Mouse (Mus musculus) gastrocnemius, postnatal 25 days (tissue): ENCODE results near the gene Tada1. TPM values are rescaled to one million over a fixed set of nuclear protein-coding genes. Genes with fewer than 3 reads are reported as not detected.
A peak's percentile ranks its signal among the peaks of the same experiment; 100 is the strongest.

Experiments used
- DNase-seq: peaks from one replicate; pipeline ENCODE4 v3.0.0; 2022
- long read RNA-seq, 2 experiments: library from polyadenylated mRNA; stranded (forward); transcript quantifications; one replicate each; pipeline ENCODE4 v2.0.0; 2021
- total RNA-seq, 2 experiments: library from RNA; stranded (reverse); gene quantifications; 1 replicate in 1 of 2; 2 replicates in 1 of 2; pipeline ENCODE4 v1.2.3; 2021

Tada1 gene
- total RNA-seq, result 1 to 10 TPM; 5.3 to 5.8 TPM
- long read RNA-seq, experiment 1, transcript Tada1-201 (8 exons, 2,215 nt), result major isoform, 10 of 29 reads
- long read RNA-seq, experiment 1, partial matches to known transcripts, result 0 of 29 reads
- long read RNA-seq, experiment 1, other reads (novel, unspliced or antisense), result 19 of 29 reads
- long read RNA-seq, experiment 2, transcript Tada1-201 (8 exons, 2,215 nt), result major isoform, 15 of 24 reads
- long read RNA-seq, experiment 2, partial matches to known transcripts, result 0 of 24 reads
- long read RNA-seq, experiment 2, other reads (novel, unspliced or antisense), result 9 of 24 reads

DNA sequence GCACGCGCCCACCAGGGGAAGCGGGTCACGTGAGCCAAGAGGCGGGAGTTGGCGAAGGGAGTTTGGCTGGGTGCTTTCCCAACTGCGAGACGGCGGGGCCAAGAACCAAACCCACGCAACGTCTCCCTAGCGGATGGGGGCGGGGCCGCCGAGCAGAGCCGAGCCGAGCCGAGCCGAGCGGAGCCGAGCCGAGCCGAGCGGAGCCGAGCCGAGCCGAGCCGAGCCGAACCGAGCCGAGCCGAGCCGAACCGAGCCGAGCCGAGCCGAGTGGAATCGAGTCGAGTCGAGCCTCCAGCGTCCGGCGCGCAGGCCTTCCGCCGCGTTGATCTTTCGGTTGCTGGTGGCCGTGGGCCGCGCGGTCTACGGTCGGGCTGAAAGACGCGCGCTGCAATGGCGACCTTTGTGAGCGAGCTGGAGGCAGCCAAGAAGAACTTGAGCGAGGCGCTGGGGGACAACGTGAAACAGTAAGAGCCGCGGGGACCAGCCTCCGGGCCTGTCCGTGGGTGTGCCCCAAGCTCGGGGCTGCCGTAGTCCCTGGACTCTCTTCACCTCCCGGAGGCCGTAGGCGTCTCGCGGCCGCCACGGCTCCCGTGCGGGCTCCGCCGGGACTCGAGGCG is at the start of gene Tada1:
Gene Tada1, plus strand, starts transcription at position 85 of the 617 bp plus-strand sequence.
- peak; percentile 91 for DNase-seq

DNA sequence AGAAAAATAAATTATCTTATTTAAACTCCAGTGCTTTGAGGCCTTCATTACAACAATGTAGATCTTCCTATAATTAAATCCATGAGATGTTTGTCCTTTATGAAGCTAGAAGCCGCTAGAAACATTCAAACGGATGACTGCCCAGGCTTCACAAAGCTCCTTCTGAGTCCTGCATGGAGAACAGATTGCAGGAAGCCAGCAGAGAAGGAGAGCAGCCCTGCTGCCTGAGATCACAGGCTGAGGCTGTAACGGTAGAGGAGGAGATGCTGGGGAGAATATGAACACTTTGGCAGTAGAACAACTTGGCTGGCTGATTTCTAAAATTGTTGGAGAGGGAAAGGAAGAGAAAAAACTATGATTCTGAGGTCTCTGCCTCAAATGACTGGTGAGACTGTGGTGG is 48.1 kb upstream of the Tada1 start:
- no peak for DNase-seq

DNA sequence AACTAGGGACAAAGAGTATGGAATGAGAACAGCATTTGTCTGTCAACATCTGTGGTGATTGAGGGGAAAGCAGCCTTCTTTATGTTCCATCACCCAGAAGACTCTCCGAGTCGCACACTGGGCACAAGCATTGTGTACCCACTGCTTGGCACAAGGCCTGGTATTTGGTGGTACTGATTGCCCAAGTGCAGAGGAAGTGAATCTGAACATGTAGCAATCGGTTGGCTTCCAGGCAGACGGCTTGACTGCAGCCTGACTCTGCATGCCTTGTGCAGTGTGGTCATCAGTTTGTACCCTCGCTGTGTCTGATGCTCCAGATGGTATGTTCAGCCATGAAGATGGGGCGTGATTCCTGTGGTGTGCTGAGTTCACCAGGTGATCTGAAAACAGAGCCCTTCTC is 39.8 kb upstream of the Tada1 start:
- no peak for DNase-seq

- DNase-seq, result no peak
Measured at GRCm38 (mm10) chr1:166342060-166342459, 36.8 kb upstream of the Tada1 start.

DNA sequence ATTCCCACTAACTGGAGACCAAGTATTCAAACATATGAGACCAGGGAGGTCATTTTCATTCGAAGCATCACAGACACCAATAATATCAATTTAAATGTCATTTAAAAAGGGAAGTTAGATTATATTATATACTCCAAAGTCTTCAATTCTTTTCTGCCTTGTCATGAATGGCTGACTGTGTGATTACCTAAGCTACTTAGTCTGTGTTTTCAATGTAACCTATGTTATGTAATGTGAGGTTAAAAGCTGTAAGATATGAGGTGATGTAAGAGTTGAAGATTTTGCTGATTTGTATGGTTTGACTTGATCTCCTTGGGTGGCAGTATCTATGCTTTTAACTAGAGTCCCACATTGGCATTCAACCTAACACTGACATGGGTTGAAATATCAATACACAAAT is 36.4 kb upstream of the Tada1 start:
- no peak for DNase-seq

DNA sequence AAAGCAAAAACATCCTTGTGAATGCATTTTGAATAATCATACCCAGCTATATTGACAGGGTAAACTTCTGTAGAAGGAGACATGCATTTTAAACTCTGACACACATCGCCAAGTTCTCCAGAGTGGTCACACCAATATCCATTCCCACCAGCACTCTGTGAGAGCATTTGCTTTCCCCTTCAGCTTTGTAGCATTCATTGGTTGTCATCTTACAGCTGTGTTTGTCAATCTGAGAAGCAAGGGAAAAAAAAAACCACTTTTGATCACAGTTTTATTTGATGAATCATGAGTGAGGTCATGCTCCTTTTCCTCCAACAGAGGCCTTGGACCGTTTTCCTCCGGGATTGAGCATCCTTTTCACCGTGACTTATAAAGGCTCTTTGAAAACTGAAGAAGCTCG is 35.3 kb upstream of the Tada1 start:
- no peak for DNase-seq

GRCm38 (mm10) chr1:166344300-166345077 is 34.4 kb upstream of the Tada1 start:
- DNase-seq, result no peak

- DNase-seq, result no peak
Measured at GRCm38 (mm10) chr1:166345602-166346001, 33.3 kb upstream of the Tada1 start.

DNA sequence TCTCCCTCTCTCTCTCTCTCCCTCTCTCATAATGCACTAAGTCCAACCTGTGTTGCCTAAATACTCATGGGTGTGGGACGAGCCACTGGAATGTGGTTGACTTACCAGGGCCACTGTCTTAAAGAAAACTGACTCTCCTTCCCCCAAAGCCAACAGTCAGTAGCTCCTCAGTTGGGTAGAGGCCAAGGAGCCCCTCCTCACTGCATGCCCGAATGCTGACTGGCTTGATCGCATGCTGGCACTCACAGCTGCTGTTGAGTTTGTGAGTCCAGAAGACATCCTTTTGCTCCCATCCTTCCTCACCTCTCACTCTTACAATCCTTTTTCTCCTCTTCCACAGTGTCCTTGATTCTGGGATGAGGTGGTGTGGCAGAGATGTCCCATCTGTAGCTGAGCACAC is 32.0 kb upstream of the Tada1 start:
- DNase-seq, result no peak

- DNase-seq, result no peak
Measured at GRCm38 (mm10) chr1:166349341-166349740, 29.6 kb upstream of the Tada1 start.

DNA sequence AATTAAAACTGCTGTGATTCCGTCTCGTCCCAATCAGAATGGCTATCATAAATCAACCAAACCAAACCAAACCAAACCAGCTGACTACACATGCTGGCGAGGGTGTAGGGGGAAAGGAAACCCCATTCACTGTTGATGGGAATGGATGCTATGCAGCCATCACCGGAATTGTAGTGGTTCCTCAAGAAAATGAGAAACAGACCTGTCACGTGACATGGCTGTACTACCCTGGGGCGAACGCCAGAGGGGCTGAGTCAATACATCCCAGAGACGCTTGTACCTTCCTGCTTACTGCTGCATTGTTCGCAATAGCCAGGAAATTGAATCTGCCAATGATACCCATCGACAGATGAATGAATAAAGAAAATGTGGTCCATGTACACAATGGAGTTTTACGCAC is 29.1 kb upstream of the Tada1 start:
- no peak for DNase-seq

GRCm38 (mm10) chr1:166360157-166360855 is 18.6 kb upstream of the Tada1 start:
- DNase-seq, result peak; percentile 69

DNA sequence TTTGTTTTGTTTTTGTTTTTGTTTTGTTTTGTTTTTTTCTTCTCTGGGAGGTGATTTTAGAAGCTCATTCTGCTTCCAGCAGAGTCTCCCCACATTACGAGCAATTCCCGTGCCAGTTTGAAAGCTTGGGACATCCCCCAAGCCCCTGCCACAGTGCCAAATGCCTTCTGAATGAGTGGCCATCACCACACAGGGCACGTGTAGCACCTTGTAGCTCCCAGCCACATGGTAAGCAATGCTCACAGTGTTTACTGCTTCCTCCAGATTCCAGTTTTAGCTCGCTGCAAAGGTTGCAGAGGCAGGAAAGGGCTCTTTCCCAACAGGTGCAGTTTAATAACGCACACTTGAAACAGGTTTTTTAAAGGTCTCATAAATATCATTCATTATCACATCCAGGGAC is 18.0 kb upstream of the Tada1 start:
- DNase-seq, result no peak

- no peak for DNase-seq
Measured at GRCm38 (mm10) chr1:166361842-166362241, 17.1 kb upstream of the Tada1 start.

DNA sequence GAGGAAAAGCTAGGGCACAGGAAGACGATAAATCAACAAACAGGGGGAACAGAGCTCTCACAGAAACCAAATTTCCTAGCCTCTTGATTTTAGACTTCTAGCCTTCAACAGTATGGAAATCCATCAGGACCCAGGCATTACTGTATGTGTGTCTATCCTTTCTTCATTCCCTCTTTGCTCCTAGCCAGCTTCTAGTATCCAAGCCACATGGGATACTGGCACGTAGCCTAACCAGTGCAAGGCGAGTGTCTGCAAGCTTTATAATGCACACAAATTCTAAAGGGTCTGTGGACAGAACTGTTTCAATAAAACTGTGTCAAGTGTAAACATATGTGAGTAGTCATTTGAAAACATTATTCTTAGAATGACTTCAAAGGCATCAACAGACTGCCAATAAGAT is 16.2 kb upstream of the Tada1 start:
- DNase-seq, result no peak

DNA sequence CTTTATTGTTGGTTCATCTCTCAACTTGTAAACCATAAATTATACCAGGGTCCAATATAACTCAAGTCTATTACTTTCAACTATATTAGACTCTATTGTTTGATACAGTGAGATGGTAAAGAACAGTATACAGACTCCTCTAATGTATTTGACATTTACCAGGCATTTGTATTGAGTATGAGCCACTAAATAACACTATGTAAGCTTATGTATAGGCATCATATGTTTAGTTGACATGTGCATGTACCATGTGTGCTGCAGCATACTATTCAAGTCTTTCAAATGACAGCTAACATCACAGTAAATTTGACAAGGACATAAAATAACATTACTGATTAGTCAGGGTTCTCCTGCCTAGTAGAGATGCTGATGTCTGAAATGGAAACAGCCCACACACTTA is 15.8 kb upstream of the Tada1 start:
- DNase-seq, result no peak

GRCm38 (mm10) chr1:166377171-166377570 is 1.7 kb upstream of the Tada1 start:
- DNase-seq, result no peak

- DNase-seq, result no peak
Measured at GRCm38 (mm10) chr1:166378431-166379012, 375 bp upstream of the Tada1 start.

DNA sequence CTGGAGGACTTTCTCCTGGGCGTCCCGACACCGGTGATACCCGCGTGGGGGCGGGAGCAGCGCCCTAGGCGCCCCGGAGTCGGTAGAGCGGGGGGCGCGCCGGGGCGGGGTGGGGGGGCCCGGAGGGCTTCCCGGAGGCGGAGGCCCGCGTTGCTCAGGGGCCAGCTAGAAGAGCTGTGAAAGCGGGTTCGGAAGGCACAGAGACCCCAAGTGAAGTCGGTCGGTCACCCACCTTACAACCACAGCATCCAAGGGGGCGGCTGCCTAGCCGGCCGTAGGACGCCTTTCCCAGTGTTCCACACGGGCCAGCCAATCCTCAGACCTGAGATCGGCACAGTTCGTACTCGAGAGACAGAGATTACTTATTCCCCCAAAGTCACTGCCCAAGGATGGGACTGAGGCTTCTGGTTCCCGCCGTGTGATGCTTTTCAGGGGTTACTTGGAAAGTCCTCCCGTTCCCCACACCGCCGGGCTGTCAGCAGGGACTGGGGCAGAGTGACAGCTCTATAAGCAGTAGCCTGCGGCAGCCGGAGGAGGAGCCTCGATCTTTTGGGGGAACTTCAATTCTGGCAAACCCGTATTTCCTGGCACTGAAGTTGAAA is 834 bp downstream of the Tada1 start:
- DNase-seq, result peak; percentile 57

DNA sequence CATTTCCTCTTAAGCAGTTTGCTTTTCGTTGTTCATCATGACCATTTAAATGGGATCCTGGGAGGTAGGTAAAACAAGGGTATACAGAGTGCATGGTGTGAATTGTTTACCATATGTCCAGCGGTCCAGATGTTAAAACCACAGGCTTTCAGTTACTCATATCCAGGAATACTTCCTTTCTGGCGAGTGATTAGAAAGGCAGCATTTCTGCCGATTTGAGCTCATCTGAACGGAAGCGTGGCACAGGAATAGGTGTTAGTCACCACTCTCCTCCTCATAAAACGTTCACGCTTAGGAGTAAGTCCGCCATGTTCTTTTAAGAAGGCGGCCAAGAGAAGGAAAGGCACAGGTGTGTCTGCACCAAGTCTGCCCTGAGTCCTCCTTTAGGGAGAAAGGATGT is 2.4 kb downstream of the Tada1 start:
- no peak for DNase-seq

- DNase-seq, result no peak
Measured at GRCm38 (mm10) chr1:166381821-166382220, 2.9 kb downstream of the Tada1 start.

- no peak for DNase-seq
Measured at GRCm38 (mm10) chr1:166382626-166383025, 3.7 kb downstream of the Tada1 start.
